Mouse (Mus musculus) heart, postnatal 0 days (tissue): Measurements from ENCODE around the gene Tspan14.

ENCODE experiments used
- CTCF ChIP-seq: IDR thresholded peaks from 2 replicates; pipeline ENCODE4 v1.5.1; 2016; ENCODE audit warnings: antibody characterized with exemption, control low read depth, low read depth
- EP300 ChIP-seq: IDR thresholded peaks from 2 replicates; pipeline ENCODE4 v1.6.1; 2016; ENCODE audit warnings: antibody characterized with exemption, low read depth

DNA sequence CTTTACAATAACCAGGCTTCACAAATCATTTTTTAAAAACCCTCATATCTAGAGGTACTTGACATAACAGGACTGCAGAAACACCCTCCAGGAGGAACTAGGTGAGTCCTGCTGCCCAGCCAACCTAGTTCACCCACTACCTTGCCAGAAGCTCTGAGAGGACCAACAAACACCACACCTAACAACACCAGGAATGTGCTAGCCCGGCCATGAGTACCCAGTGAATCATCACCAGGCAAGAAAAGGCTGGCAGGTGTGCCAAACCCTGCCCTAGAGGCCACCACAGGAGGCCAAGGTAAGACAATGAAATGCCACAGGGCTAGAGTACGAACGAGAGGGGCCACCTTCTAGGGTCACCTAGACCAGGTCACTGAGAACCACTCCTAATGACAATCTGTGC is 29.6 kb upstream of the Tspan14 start:
- TF ChIP-seq CTCF (no peak), EP300 (no peak)
